Mouse (Mus musculus) NIH3T3 (cell line): ENCODE results near the gene Stx18.
A peak's percentile ranks its signal among the peaks of the same experiment; 100 is the strongest.

ENCODE experiments used
- DNase-seq: peaks from one replicate; pipeline ENCODE4 v3.0.0-alpha.2; 2012; ENCODE audit warnings: low read depth

The Stx18 gene

GRCm38 (mm10) chr5:38078575-38078974 lies 40.0 kb downstream of the Stx18 start:
- DNase-seq = no peak

GRCm38 (mm10) chr5:38080472-38080871 lies 41.9 kb downstream of the Stx18 start:
- no peak for DNase-seq

DNA sequence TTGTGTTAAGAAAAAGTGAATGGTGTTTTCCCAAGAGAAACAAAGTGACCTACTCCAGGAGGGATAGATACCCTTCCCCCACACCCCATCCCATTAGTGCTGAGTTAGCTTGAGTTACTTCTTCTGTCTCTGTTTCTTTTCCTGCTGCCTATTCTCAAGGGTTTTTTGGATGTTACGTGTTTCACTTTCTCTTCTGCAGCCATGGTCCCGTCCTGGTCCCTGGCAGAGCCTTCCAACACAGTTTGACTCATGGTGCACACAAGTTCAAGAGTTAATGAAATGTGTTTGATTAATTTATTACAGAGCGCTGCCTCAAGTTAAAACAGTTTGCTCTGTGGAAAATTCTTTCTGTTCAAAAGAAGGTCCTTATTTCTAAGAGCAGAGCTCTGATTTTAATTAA lies 44.0 kb downstream of the Stx18 start:
- DNase-seq = no peak

GRCm38 (mm10) chr5:38083362-38083761 lies 44.8 kb downstream of the Stx18 start:
- no peak for DNase-seq

DNA sequence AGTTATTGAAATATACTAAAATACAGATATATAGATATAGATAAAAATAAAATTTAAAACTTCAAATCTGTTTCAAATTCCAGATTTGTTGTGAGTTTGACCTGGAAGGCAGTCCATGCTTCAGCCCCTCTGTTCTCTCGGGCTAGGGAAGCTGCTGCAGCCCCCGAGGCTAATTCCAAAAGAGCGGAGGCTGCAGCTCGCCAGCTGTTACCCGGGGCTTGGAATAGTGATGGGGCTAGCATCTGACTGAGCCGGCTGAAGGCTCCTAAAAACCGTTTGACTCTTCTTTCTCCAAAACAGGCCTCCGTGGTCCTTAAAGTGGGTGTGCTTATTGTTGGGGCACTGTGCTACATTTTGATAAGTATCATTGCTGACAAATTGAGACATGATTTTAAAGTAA lies 46.1 kb downstream of the Stx18 start:
- no peak for DNase-seq

DNA sequence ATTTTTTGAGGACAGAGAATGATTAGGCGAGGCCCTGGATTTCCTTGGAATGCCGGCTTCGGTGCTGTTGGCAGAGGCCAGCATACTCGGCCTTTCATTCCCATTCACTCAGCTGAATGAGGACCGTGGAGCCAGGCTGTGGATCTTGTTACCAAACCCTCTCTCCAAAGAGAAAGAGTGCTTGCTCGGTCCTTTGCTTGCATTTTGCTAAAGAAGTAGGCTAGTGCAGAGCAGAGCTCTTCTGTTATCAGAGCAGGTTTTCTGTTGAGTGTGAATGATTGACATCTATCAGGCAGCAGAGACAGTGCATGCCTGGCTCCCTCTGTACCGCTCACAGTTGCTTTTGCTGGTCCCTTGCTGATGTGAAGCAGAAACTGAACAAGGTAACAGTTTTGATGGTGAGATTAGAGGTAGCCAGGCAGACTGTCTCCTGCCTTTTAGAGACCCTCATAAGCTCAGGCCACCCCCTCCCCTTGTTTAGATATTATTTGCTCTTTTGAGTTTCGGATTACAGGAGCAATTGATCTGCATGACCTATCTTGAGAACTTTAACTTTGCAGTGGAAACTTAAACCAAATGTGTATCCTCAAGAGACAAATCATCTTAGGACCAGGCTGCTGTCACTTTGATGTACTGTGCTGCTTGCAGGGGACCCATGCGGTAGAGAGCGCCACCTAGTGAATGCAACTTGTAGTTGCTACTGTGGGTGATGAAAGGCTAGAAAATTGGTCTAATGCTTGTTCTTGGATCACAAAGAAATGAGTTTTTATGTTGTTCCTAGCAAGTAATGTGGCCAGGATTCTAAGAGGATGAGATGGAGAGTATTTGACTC lies 47.2 kb downstream of the Stx18 start:
- DNase-seq = peak; percentile 62

DNA sequence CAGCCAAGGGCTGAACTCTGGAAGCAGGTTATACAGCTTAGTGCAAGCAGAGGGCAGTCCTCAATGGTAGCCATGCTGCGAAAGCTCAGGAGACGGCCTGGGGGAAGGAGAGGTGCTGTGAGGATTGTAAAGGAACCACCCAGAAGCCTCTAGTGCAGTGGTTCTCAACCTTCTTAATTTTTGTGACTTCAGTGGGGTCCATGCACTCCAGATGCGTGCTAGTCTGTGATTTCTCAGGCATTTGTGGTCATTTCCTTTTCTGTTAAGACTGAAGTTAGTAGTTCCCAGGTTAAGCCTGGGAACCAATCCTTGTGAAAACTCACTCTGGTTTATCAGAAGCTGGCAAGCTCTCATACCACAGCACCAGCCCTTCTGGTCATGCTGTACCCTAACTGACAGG lies 51.6 kb downstream of the Stx18 start:
- no peak for DNase-seq

GRCm38 (mm10) chr5:38090581-38090980 lies 52.0 kb downstream of the Stx18 start:
- no peak for DNase-seq

- peak; percentile 84 for DNase-seq
These were observed 52.8 kb downstream of the Stx18 start for GRCm38 (mm10) chr5:38091046-38091965.

DNA sequence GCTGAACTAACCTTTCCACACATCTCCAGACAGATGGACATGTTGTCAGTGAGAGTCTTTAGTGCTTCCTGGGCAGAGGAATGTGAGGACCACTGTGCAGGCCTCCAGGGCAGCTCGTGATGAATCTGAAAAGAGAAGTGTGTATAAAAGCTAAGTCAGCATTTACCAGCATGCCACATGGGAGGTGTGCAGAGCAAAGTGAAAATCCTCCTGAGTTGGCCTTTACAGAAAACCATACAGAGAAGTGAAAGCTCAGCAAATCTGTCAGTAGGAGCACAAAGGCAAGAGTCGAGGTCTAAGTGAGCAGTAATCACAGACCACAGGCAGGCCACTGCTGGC lies 53.4 kb downstream of the Stx18 start:
- DNase-seq = no peak

- no peak for DNase-seq
These were observed 55.8 kb downstream of the Stx18 start for GRCm38 (mm10) chr5:38094331-38094730.

DNA sequence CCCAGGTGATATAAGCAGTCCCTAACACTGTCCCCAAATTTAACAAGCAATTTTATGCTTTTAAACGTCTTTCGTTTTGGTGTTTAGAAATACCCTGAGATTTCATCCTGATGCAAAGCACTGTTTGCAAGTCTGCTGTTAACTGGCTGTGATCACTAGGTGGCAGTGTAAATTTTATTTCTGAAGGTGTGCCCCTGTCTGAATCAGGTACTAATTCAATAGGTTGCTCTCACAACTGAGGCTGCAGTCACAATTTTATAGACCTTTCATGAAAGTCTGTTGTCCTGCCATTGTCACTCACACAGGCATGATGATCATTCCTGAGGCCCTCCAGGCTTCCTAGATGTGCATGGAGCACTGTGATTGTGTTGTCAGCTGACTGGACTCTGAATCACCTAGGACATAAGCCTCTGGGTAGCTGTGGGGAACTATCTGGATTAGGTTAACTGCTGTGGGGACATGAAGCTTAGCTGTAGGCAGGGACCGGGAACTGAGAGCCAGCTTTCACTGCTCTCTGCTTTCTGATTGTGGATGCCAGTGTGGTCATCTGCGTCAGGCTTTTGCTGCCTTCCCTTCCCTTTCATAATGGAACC lies 59.1 kb downstream of the Stx18 start:
- peak; percentile 67 for DNase-seq

- no peak for DNase-seq
These were observed 60.7 kb downstream of the Stx18 start for GRCm38 (mm10) chr5:38099139-38099676.

- no peak for DNase-seq
These were observed 64.4 kb downstream of the Stx18 start for GRCm38 (mm10) chr5:38102945-38103344.

GRCm38 (mm10) chr5:38106080-38106697 lies 67.6 kb downstream of the Stx18 start:
- no peak for DNase-seq

DNA sequence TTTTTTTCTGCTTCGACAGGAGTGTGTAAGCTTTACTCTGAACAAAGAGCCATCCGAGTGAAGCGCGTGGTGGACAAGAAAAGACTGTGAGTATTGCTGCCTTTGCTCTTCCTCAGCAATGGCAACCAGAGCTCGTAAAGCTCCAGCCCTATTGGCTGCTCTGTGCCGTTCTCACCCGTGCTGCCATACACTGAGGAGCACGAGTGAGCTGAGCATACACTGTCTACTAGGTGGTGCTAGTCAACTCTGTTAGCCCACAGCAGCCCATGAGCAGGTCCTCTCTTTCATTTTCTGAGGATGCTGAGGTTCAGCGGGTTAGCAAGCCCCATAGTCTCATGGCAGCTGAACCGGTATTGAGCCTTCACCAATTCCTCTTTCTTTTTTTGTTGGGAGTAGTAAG lies 68.3 kb downstream of the Stx18 start:
- DNase-seq = no peak

GRCm38 (mm10) chr5:38114526-38114925 lies 76.0 kb downstream of the Stx18 start:
- DNase-seq = no peak

- DNase-seq = no peak
These were observed 78.5 kb downstream of the Stx18 start for GRCm38 (mm10) chr5:38117056-38117455.

DNA sequence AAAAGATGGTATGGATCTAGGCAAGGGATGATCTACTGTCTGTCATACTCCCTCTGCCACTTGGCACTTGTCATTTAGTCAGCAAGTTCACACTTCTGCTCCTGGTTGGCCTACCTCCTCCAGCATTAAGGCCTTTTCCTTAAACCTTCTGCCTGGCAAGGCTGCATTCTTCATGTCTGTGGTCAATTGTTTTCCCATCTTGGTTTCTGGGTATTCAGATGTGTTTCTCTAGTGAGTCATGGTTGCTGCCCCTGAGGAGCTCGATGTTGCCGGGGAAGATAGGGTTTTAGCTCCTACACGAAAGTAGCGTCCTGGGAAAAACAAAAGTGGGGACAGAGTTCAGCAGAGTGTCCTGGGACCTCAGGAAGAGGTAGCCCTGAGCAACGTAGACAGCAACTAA lies 80.7 kb downstream of the Stx18 start:
- peak; percentile 70 for DNase-seq

DNA sequence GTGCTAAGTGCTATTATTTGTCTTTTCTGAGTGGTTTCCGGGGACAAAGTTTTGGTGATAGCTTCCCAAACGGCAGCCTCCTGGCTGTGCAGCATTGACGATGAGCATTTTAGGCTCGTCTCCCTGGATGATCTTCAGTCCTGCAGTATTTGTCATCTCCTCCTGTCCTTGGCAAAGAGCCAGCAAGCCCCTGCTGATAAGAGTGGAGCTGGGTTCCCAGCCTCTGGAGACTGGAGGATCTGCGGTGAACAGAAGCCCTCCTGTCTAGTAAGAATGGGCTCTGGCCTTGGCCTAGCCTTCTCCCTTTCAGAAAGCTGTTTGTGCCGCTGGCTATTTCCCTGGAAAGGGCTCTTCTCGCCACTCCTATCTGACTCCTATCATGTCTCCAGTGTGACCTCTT lies 83.2 kb downstream of the Stx18 start:
- no peak for DNase-seq

DNA sequence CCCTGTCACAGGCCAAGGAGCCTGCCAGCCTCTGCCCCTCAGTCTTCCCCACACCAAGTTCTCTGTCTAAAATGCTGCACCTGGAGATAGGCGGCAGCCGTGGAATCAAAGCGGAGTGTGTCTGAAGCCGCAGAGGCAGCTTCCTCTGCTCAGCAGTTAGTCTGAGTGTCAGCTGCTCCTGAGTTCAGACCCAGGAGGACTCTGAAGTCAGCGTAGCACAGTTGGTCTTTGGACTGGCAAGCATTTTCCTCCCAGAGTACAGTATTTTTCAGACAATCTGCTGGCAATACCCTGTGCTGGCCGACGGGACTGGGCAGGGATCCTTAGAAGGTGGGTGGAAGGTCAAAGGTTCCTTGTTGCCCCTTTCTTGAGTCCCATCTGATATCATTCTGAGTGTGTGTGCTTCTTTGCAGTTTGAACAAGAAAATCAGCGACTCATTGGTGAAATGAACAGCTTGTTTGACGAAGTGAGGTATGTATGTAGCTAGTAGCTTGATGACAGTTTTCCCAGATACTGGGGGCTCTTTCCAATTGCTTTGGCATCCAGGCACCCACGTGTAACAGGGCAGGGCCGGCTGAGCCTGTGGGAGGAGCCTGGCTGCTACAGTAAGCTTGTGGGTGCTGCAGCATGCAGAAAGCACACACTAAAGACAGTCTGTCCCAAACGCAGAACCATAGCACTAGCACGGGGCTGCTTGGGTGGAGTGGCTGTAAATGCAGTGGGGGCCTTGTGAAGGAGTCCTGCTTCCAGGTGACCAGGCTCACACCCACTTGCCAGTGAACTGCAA lies 88.2 kb downstream of the Stx18 start:
- peak; percentile 27 for DNase-seq
